Mouse (Mus musculus): ENCODE measurements at regions not wholly inside any gene's neighbourhood (a gene's known extent, or its start where the extent isn't known, plus 50 kb on each side); places are given as distances from the start of the nearest gene placed in this dataset.

DNA sequence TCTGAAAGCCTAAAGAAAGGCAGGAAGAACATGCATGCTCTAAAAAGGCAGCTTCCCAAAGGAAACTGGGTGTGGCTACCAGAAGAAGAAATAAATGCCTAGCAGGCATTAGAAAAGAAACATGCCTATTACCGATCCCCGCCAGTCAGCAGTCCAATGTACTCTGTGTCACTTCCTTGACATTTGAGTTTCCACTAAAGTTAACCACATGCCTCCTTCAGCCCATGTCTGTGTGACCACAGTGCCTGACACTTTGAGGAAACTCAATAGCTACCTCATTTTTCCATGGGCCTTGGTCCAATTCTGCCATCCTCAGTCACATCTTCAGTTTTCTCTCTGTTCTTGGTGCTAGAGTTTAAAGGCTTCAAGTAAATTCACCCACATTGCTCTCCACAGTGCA lies 233.7 kb upstream of the Isx start:
- in situ Hi-C loops (cut with MboI, MseI) = no loop called here

DNA sequence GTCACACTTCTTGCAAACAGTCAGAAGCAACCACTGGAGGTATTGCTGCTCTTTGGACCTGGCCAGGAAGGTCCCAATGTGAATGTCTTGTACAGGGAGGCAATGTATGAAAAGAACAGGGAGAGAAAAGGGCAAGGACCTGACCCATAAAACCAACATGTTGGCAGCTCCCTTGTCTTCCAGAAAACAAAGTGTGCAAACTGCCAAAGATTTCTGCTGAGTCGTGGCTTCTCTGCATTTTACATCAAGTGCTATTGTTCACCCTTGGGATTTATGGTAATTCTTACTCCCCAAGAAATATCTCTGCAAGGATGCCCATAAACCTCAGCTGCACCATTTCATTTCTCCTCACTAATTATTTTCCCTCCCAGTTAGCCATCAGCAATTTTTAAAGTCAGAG lies 232.3 kb upstream of the Isx start:
- in situ Hi-C loops (cut with MboI, MseI) = loop anchor here (10.0 kb wide), 1 partner anchor 1956 kb away; no protein-coding TSS in a partner anchor

DNA sequence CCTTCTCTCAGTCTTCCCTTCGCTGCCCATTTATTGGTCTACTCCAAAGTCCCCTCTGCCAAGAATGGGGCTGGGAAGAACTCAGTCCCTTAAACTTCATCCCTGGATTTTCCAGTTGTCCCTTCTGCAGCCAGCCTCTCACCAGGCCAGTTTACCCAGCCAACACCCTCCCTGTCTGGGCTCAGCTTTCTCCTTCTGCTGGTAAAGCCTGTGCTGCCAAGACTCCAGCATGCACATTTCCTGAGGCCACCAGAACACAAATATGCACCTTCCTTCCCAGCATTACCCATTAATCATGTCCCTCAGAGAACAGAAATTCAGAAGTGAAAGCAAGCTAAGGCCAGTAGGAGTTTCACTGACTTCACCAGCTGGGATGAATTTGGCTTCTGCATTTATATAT lies 213.0 kb upstream of the Isx start:
- in situ Hi-C loops (cut with MboI, MseI) = no loop called here

DNA sequence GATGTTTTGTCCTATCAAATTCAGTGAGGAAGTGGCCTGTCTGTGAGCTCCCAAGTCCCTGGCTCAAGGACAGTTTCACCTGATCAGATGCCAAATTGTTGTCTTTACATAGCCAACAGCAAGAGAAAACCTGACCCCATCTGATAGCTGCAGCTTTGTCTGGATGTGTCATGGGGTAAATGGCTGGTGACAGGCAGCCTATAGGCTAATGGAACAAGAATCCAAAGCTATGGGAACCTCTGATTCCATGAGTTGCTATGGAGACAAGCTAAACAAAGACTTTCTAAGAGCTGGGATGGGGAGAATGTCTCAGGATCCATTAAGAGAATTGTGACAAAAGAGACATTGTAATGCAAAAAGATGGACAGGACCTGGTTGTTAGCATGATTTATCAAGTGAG lies 184.6 kb upstream of the Isx start:
- in situ Hi-C loops (cut with MboI, MseI) = no loop called here

DNA sequence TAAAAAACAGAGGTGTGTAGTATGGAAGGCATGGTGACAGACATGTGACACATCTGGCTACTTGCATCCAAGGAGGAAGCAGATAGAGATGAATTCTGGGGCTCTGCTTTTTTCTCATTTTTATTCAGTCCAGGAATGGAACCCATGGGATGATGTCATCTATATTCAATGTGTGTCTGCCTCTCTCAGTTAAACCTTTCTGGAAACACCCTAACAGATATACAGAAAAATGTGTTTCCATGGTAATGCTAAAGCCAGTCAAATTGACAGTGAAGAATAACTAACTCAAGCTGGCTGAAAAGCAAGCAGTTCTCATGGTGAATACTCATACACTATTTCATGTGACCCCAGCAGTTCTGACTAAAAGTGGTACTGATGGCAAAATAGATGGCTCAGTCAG lies 177.0 kb upstream of the Isx start:
- in situ Hi-C loops (cut with MboI, MseI) = no loop called here

DNA sequence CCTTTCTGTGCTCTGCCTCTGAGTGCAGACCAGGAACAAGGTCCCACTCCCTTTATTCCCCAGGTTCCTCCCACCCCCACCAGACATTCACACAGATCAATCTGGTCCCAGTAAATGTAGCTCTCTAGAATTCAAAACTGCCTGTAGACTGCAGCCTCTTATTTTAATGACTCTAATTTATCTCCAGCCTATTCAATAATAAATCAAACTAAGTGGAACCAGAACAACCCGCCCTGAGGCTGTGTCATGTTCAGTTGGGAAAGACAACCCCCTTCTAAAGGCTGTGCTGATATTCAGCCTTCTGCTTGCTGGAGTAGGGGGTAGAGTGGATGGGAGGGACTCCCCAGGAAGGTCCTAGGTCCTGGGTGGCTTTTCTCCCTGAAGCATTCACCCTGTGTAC lies 175.7 kb upstream of the Isx start:
- in situ Hi-C loops (cut with MboI, MseI) = no loop called here

DNA sequence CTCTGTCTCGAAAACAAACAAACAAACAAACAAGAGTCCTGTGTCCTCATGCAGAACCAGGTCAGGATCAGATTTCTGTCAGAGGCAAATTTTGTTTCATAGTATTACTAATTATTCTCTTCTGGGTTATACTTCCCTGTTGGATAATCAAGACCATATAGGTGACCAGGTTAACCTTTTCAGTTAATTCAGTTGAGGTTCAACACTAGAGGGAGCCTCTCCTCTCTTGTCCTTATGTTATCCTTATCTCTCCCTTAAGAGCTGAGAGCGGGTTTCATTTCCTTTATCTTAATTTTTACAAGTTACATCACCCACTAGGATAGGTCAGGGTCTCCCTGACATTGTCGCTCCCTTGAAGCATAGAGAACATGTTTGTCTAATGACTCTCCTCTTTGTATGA lies 160.4 kb upstream of the Isx start:
- in situ Hi-C loops (cut with MboI, MseI) = no loop called here

DNA sequence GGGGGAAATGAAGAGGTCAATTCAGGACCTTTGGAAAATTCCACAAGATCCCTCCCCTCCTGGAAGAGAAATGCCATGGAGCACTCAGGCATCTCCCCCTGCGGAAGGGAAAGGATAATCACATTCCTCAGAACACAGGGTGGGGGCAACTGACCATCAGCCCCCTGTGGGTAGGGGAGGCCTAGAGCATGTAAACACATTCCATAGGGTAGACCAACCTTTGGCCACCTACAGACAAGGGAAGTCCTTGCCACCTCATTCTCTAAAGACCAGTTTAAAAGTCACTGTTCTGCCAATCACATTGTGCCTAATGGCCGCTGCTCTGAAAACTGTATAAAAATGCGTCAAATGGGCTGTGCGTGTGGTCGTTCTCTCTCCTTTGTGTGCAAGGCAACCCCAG lies 156.9 kb upstream of the Isx start:
- in situ Hi-C loops (cut with MboI, MseI) = no loop called here

DNA sequence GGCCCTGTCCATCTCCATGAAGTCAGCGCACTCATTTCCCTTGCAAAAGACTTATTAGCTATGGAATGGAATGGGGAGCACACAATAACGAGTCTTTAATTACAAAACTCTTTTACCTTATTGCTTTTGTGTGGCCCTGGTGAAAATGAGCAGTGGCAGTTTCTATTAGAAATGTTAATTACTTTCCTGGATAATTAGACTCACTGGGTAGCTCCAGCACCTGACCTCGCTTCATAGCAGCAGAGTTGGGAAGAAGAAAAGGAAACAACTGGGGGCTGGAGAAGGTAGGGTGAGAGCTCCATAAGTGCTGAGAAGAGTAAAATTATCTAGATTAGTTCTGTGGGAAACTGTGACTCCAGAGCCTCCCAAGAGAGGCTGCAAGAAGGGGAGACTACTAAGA lies 108.2 kb upstream of the Isx start:
- in situ Hi-C loops (cut with MboI, MseI) = no loop called here

DNA sequence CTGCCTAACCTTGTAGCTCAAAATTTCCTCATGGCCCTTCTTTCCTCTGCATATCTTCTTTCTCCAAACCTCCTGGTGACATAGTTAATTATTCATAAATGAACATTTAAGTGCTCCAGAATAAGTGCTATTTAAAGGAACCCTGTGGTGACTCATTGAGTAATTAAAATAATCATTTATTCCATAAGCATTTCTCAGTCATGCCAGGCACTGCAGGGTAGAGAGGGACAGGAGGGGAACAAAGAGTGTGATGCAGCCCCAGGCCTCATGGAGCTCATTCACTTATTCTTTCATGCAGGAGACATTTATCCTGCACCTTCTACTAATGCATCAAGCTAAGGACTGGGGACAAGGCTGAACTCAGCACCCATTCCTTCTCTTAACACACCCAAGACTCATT lies 97.4 kb upstream of the Isx start:
- in situ Hi-C loops (cut with MboI, MseI) = no loop called here

DNA sequence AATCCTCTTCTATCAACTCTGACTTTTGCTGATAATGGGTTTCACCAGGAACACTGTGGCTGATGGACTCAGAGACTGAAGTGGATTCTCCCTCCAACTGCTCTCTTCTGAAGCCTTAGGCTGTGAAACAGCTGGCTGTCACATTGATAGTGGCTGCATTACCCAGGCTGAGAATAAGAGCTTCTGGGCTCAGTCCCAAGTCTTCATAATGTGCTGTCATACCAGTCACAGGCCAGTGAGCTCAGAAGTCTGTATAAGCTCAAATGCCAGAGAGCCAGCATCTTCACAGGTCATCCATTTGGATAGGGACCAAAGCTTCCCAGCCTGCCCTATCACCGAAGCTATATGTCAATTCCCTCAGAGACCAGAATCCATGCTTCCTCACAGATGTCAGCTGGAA lies 91.9 kb upstream of the Isx start:
- in situ Hi-C loops (cut with MboI, MseI) = no loop called here

DNA sequence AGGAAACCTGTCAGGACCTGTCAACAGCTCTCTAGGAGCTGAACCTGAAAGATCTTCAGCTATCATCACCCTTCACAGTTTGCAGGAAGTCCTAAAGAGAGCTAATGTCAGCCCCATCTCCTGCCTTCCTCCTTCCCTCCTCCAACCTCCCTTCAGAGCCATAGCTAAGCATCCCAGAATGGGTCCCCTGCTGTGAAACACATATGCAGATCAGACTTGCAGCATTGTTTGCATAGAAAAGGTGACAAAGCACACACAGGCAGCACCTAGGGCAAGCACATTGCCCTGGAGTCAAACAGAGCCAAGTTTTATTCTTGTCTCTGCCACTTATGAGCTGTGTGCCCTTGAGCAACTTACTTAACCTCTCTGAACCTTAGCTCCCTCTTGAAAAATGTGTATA lies 64.3 kb upstream of the Isx start:
- in situ Hi-C loops (cut with MboI, MseI) = no loop called here

DNA sequence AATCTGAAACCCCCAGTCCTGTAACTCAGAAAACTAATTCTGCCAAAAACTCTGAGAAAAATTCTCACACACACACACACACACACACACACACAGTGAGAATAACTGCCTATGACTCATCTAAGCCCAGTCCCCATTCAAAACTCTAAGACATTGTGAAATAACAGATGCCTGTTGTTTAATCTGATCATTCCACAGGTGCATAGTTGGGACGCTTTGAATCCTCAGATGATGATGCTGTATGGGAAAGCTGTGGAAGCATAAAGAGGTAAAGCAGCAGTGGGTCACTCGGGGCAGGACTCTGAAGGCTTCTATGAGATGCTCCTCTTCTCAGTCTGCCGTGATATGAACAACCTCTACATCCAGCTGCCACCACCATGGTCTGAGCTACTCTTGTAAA lies 62.9 kb upstream of the Isx start:
- in situ Hi-C loops (cut with MboI, MseI) = no loop called here

DNA sequence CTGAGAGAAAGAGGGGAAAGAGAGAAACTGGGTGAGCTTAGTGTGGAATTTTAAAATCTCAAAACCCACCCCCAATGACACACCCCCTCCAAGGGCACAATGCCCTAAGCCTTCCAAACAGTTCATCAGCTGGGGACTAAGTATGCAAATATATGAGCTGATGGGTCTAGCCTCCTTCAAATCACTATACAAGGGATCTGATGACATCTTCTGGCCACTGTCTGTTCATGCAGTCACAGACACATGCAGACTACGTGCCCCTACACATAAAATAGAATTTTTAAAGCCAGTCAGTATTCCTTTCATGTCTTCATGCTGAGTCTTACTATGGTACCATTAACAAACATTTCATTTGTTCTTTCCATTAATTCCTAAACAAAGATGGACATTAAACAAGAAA lies 54.5 kb upstream of the Isx start:
- in situ Hi-C loops (cut with MboI, MseI) = no loop called here

DNA sequence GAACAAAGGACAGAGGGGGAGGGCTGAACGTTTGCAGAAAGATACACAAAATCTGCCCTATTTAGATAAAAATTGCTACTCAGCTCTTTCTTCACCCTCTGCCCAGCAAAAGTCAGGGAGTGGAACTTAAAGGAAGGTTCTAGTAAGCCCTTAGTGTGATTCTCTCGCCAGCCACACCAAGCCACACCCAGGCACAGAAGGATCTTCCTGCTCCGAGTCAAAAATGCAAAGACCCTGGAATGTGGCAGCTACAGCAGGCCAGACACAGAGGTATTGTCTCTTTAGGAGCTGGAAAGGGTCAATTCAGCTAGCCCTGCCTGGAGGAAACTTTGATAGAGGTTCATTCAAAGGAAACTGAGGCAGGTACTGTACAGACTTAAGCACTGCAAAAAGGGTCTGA lies 52.3 kb upstream of the Isx start:
- in situ Hi-C loops (cut with MboI, MseI) = no loop called here

DNA sequence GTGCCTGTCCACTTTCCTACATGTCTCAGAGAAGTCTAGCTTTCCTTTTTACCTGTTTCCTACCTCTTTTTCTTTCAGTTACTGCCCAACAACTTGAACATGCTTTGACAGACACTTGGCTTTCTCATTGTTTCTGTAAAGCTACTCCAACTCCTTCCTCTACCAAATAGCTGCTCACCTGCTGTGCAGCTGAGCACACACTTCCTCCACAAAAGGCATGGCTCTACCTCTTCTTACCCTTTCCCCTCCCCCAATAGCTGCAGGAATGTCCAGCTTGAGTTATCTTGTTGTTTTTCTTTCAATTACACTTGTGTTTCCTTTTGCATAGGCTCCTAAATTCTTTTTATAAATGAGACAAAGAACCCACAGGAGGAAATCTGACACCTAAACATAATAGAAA lies 50.7 kb upstream of the Isx start:
- in situ Hi-C loops (cut with MboI, MseI) = no loop called here

All from regulatory T cell (primary cell).